Mouse (Mus musculus) kidney, embryonic 15.5 days (tissue): Measurements from ENCODE around the gene Kcnq2. TPM values are rescaled to one million over a fixed set of nuclear protein-coding genes. Genes with fewer than 3 reads are reported as not detected.

Experiments used
- ATAC-seq: fragments of 200-750 bp; cut with Nextera tagmentation; replicated peaks from 2 replicates; pipeline ENCODE4 v1.8.0; 2017; ENCODE audit warnings: moderate TSS enrichment; ENCODE audit not compliant: low FRiP score
- H3K27ac ChIP-seq: fragments of 300-500 bp; sonication (generic); 2 replicates; pipeline ENCODE4 v1.5.1; 2015; ENCODE audit warnings: mild to moderate bottlenecking, inconsistent platforms
- H3K27me3 ChIP-seq: fragments of 300-500 bp; sonication (generic); 2 replicates; pipeline ENCODE4 v1.6.1; 2015; ENCODE audit warnings: inconsistent platforms
- H3K36me3 ChIP-seq: fragments of 300-500 bp; sonication (generic); 2 replicates; pipeline ENCODE4 v1.6.1; 2015; ENCODE audit warnings: inconsistent platforms
- H3K4me1 ChIP-seq: fragments of 300-500 bp; sonication (generic); 2 replicates; pipeline ENCODE4 v1.6.1; 2015; ENCODE audit warnings: inconsistent platforms
- H3K4me2 ChIP-seq: fragments of 300-500 bp; sonication (generic); 2 replicates; pipeline ENCODE4 v1.6.1; 2015; ENCODE audit warnings: moderate library complexity, mild to moderate bottlenecking, inconsistent platforms
- H3K4me3 ChIP-seq: fragments of 300-500 bp; sonication (generic); replicated peaks from 2 replicates; pipeline ENCODE4 v1.5.1; 2015; ENCODE audit warnings: mild to moderate bottlenecking, inconsistent platforms
- H3K9ac ChIP-seq: fragments of 300-500 bp; sonication (generic); 2 replicates; pipeline ENCODE4 v1.6.1; 2015; ENCODE audit warnings: mild to moderate bottlenecking, inconsistent platforms
- H3K9me3 ChIP-seq: fragments of 300-500 bp; sonication (generic); replicated peaks from 2 replicates; pipeline ENCODE4 v1.6.1; 2016; ENCODE audit warnings: inconsistent platforms
- WGBS: fragments of 180-500 bp; shearing (Covaris S2); methylation state at CpG from one replicate; pipeline ENCODE4 v1.1.7; 2015; ENCODE audit warnings: mixed read lengths; 5-methylcytosine and 5-hydroxymethylcytosine counted together
- polyA plus RNA-seq: library from polyadenylated mRNA; unstranded; fragments of >200 nt; fragmentation: Nextera tagmentation; extraction: Ambion mirVana; gene quantifications from 2 replicates; pipeline ENCODE4 v1.2.1, GENCODE M21; 2015

Gene Kcnq2
- 0.33 and 0.68 TPM in 2 replicates for polyA plus RNA-seq

DNA sequence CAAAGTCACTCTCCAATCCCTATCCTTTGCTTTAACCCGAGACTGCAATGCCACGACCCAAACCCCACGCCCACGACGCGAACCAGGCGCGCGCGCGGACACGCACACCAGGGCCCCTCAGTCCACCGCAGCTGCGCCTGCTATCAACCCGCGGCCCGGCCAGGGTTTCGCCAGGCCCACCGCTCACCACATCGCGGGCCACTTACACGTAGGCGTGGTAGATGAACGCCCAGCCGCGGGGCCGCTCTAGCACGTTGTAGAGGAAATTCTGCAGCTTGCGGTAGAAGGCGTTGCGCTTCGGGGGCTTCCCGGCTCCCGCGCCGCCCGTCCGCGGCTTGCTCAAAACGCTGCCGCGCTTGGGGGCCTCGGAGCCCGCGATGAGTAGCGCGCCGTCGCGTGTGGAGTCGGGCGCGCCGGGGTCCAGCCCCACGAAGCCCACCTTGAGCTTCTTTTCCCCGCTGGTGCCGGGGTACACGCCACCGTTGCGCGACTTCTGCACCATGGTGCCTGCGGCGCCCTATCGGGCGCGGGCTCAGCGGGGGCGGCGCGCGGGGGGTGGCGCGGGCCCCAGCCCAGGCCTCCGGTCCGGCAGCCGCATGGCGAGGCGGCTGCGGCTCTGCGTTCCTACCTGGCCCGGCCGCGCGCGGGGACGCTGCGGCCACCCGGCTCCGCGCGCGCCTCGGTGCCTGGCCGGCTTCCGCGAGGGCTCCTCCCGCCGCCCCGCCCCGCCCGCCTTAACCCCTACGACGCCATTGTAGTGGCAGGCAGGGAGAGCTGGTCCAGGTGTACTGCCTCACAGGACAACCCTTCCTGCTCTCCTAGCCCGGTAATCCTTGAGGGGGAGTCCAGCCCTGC lies at the start of gene Kcnq2:
TSS of gene Kcnq2 (minus strand) at position 710 of the 855 bp plus-strand sequence.
- Histone ChIP-seq H3K4me1 (peaks cover 15% of the 10 kb centered on the region), H3K27me3 (peaks cover 81% of the 10 kb centered on the region), H3K27ac (no peak within 1 kb of the TSS), H3K36me3 (no peaks in the 10 kb centered on the region), H3K9me3 (no peaks in the 10 kb centered on the region), H3K4me3 (peak within 1 kb of the TSS; percentile 51), H3K4me2 (peak within 1 kb of the TSS; percentile 86), H3K9ac (no peak within 1 kb of the TSS)
- under 1% methylated on average over 97 of the region's 104 CpGs for WGBS
- no peak for ATAC-seq

DNA sequence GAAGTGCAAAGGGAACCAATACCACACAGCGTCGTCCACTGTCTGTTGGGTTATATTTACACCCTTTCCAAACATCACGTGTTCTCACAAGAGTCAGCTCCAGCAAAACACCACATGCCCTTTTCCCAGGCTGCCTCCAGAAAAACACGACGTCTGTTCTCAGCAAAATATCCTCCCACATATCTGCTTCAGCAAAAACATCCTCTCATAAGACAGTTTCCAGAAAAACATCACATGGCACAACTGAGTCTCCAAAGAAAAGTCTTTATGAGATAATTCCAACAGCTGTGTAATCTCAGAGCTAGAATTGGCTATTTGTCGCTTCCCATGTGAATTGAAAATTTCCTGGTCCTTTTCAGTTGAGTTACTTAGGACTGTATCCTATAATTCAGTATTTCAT lies 45.8 kb upstream of the Kcnq2 start:
- 61% methylated on average over 6 of the region's 6 CpGs for WGBS
- H3K4me2 ChIP-seq, result no peak overlapping the region
- no peak for ATAC-seq
- no peaks in the 10 kb centered on the region for H3K27me3 ChIP-seq
- no peaks in the 10 kb centered on the region for H3K36me3 ChIP-seq
- H3K27ac ChIP-seq, result no peak overlapping the region
- no peaks in the 10 kb centered on the region for H3K9me3 ChIP-seq
- H3K4me3 ChIP-seq, result no peak overlapping the region
- H3K9ac ChIP-seq, result no peak overlapping the region
- no peaks in the 10 kb centered on the region for H3K4me1 ChIP-seq

DNA sequence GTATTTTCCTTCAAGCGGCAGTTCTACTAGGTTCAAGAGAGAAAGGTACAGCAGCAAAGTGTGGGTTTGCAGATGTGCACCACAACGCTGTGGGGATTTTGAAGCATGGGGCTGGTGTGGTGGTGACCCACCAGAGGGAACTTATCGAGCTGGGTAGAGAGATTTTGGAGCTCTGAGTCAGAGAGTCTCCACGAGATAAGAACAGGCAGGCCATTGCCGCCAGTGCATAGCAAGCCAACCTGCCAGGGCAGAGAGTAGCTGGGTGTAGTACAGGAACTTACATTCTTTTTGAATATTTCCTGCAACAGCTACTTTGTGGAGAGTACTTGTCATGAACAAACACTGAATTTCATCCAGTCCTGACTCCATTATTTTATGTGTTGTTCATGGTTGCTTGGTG lies 43.4 kb upstream of the Kcnq2 start:
- 83% methylated on average over 5 of the region's 5 CpGs for WGBS
- Histone ChIP-seq H3K4me3 (no peak overlapping the region), H3K27ac (no peak overlapping the region)

DNA sequence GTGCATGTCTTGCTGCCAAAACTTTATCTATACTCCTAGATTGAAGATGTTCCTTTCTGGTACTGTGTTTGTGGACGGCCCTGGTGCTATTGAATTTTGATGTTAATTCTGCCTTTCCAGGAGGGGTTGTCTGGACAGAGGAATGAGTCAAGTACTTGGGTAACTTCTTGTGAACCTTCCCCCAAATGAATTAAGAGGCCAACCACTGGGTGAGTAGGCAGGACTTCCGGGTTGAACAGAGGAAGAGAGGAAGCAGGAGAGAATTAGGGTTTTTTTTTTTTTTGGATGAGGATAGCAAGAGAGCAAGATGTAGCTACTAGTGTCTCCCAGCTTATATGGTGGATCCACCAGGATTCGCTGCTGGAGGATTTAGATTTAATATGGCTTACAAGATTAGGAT lies 42.9 kb upstream of the Kcnq2 start:
- H3K27me3 ChIP-seq, result no peaks in the 10 kb centered on the region
- H3K4me3 ChIP-seq, result no peak overlapping the region
- no peaks in the 10 kb centered on the region for H3K9me3 ChIP-seq
- H3K4me2 ChIP-seq, result no peak overlapping the region
- H3K9ac ChIP-seq, result no peak overlapping the region
- ATAC-seq, result no peak
- H3K36me3 ChIP-seq, result no peaks in the 10 kb centered on the region
- H3K4me1 ChIP-seq, result no peaks in the 10 kb centered on the region
- H3K27ac ChIP-seq, result no peak overlapping the region
- WGBS, result 77% methylated on average over 3 of the region's 3 CpGs

More for the DNA sequence above, 43.4 kb upstream of the Kcnq2 start:
- Histone ChIP-seq H3K36me3 (no peaks in the 10 kb centered on the region), H3K9ac (no peak overlapping the region), H3K4me2 (no peak overlapping the region), H3K27me3 (no peaks in the 10 kb centered on the region), H3K4me1 (no peaks in the 10 kb centered on the region), H3K9me3 (no peaks in the 10 kb centered on the region)
- no peak for ATAC-seq

DNA sequence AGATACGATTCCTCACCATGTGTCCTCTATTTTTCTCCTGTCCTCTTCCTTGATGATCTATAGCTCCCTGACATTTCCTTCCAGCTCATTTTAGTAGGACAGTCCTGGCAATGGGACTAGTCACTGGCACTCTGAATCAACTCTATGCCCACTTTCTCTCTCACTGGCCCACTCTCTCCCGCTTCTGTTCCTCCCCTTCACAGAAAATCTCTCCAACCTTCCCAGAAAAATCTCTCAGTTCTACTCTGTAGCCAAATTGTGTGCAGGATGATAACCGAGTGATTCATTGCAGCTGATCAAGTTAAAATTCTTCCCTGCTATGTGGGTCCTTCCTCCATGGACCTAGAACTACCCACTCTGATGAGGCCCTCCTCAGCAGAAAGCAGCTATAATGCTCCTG lies 39.5 kb upstream of the Kcnq2 start:
- Histone ChIP-seq H3K27me3 (no peaks in the 10 kb centered on the region), H3K27ac (no peak overlapping the region), H3K4me3 (no peak overlapping the region), H3K4me1 (no peaks in the 10 kb centered on the region), H3K4me2 (no peak overlapping the region), H3K9me3 (0 out of 2 replicates have a peak, but pooled peaks cover 1% of the 10 kb centered on the region), H3K9ac (no peak overlapping the region), H3K36me3 (no peaks in the 10 kb centered on the region)
- ATAC-seq, result no peak
- 77% methylated on average over 3 of the region's 3 CpGs for WGBS

DNA sequence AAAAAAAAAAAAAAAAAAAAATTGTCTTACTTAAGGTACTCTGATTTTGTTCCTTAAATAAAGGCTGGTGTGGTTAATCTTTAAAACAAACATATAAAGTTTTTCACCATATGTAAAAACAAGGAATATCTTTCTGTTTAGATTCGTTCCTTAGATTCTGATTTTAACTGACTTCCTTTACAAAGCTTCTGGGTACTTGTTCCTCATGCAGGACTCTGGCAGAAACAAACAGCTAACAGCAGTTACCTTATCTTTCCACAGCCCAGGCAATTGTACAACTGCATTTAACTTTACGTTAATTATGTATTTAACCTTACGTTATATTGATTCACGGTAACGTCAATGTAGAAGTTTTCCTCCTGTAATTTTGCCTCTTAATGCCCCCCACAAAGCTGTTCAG lies 31.4 kb upstream of the Kcnq2 start:
- Histone ChIP-seq H3K4me2 (no peak overlapping the region), H3K4me3 (no peak overlapping the region), H3K27me3 (peaks cover 7% of the 10 kb centered on the region; the same call in 1 of the 2 replicates), H3K27ac (no peak overlapping the region), H3K9me3 (0 out of 2 replicates have a peak, but pooled peaks cover 4% of the 10 kb centered on the region), H3K9ac (no peak overlapping the region), H3K4me1 (no peaks in the 10 kb centered on the region), H3K36me3 (no peaks in the 10 kb centered on the region)
- whole genome bisulfite sequencing, result 80% methylated on average over 5 of the region's 5 CpGs
- no peak for ATAC-seq

DNA sequence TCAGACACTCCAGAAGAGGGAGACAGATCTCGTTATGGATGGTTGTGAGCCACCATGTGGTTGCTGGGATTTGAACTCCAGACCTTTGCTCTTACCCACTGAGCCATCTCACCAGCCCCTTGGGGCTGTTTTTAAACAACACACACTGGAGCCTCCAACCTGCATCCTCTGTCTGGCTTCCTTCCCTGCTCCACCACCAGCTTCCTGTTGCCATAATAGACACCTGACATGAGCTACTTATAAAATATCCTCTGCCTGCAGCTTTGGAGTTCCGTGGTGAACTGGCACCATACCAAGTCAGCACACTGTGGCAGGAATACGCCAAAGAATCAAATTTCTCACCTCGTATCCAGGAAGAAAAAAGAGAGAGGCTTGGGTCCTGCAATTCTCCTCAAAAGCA lies 25.7 kb upstream of the Kcnq2 start:
- ATAC-seq, result no peak
- Histone ChIP-seq H3K27me3 (peaks cover 34% of the 10 kb centered on the region), H3K4me1 (peaks cover 8% of the 10 kb centered on the region), H3K36me3 (no peaks in the 10 kb centered on the region), H3K9me3 (no peaks in the 10 kb centered on the region), H3K27ac (no peak overlapping the region), H3K4me3 (no peak overlapping the region), H3K9ac (no peak overlapping the region), H3K4me2 (no peak overlapping the region)
- WGBS, result 72% methylated on average over 4 of the region's 4 CpGs

DNA sequence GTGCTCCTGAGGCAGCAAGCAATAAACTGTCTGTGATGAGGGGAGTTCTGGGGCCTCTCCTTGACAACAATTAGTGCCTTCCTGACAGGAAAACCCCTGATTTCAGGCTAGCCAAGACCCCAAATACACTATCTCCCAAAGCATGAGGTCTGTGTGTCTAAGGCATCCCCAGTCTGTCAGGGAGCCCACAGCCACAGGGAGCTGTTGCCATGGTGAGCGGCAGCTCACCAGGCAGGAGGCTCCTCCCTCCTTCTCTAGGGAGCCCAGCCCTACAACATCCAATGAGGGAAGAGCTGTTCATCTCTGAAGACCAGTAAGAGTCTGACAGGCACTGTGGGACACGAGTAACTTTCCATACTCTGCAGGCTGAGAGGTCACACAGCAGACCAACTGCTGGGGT lies 24.7 kb upstream of the Kcnq2 start:
- Histone ChIP-seq H3K9me3 (no peaks in the 10 kb centered on the region), H3K4me1 (peaks cover 8% of the 10 kb centered on the region), H3K4me2 (no peak overlapping the region), H3K36me3 (no peaks in the 10 kb centered on the region), H3K27ac (no peak overlapping the region), H3K27me3 (peaks cover 45% of the 10 kb centered on the region), H3K9ac (no peak overlapping the region), H3K4me3 (no peak overlapping the region)
- ATAC-seq, result peak; percentile 70
- WGBS, result 2% methylated on average over 2 of the region's 2 CpGs

DNA sequence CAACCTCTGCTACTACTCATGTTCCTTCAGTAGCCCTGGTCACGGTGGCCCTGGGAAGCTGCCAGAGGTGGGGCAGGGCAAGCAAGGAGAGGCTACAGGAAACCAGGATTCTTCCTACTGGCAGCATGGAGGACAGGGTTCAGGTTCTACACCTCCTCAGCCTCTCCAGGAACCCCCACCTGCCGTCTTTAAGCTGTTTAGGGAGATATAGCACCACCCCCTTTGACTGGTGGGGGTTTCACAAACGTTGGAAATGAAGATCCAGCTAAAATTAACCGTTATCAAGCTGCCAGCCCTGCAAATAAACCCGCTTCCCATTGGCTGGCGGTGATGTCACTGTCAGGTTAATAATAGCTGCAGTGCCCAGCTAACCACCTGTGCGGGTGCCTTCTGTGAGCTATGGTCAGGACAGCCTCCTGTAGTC lies 24.0 kb upstream of the Kcnq2 start:
- Histone ChIP-seq H3K36me3 (no peaks in the 10 kb centered on the region), H3K9me3 (no peaks in the 10 kb centered on the region), H3K9ac (no peak overlapping the region), H3K4me2 (no peak overlapping the region), H3K4me1 (peaks cover 8% of the 10 kb centered on the region), H3K27ac (no peak overlapping the region), H3K4me3 (no peak overlapping the region), H3K27me3 (peaks cover 51% of the 10 kb centered on the region)
- WGBS, result 56% methylated on average over 7 of the region's 7 CpGs
- no peak for ATAC-seq

DNA sequence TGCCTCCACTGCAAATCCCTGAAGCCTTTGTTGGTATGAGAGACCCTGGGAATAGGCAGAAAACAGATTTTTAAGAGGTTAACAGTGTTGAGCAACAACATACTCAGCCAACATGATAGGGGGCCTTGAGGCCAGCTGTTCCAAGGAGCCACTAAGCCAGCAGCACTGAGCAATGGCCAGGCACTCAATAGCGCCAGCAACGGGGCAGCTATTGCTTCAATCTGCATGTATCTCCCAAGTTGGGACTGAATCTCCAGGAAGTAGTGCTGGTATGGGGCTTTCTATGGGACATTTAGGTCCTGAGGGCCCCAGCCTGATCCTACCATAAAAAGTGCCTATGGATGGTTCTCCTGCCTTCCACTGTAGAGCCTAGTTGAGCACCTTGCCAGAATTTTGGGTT lies 23.4 kb upstream of the Kcnq2 start:
- Histone ChIP-seq H3K4me1 (peaks cover 8% of the 10 kb centered on the region), H3K9me3 (no peaks in the 10 kb centered on the region), H3K27ac (no peak overlapping the region), H3K27me3 (peaks cover 55% of the 10 kb centered on the region), H3K4me2 (no peak overlapping the region), H3K36me3 (no peaks in the 10 kb centered on the region), H3K4me3 (no peak overlapping the region), H3K9ac (no peak overlapping the region)
- no peak for ATAC-seq
- WGBS, result 83% methylated on average over 2 of the region's 2 CpGs

DNA sequence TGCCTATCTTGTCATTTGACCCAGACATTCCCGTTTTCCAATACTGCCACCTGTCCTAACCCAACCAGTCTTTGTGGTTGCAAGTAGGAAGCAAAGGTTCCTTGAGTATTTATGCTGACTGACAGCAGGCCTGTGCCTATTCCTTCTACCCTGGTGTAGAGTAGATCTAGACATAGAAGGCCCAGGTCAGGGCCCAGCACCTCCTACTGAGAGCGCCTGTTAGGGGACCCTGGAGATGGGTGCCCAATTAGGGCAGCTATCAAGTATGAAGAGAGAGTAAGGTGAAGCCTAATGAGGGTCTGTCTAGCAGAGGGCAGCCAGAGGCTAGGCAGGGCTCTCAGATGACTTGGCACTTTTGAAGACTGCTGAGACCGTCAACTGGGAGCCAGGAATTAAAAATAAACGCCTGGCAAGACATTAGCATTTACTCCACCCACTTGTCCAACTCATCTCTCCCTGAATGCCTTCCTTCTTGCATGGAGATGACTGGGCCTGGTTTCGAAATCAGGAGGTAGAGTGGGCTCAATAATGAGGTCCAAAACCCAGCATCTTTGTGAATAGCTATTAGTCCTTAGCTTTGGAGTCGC lies 22.7 kb upstream of the Kcnq2 start:
- no peaks in the 10 kb centered on the region for H3K9me3 ChIP-seq
- no peak overlapping the region for H3K9ac ChIP-seq
- peaks cover 8% of the 10 kb centered on the region for H3K4me1 ChIP-seq
- peaks cover 61% of the 10 kb centered on the region for H3K27me3 ChIP-seq
- ATAC-seq, result no peak
- H3K36me3 ChIP-seq, result no peaks in the 10 kb centered on the region
- H3K4me2 ChIP-seq, result no peak overlapping the region
- no peak overlapping the region for H3K27ac ChIP-seq
- WGBS, result 77% methylated on average over 6 of the region's 6 CpGs
- no peak overlapping the region for H3K4me3 ChIP-seq

DNA sequence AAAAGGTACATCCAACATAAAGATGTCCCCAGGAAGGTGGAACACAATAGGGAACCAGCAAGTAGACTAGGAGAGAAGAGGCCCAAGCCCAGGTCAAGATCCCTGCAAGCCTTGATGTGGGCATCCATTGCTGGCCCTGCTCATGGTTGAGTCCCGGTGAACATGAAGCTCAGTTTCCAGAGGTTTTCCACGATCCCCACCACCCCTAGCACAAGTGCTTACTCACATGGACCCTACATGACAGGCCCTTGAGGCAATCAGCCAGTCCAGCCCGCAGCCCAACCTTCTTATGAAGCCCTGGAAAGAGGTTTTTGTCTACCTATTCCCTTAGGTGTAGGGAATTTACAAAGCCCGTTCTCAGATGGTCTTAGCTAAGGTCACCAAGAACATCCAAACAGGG lies 22.1 kb upstream of the Kcnq2 start:
- 84% methylated on average over 4 of the region's 4 CpGs for WGBS
- ATAC-seq, result no peak
- no peaks in the 10 kb centered on the region for H3K9me3 ChIP-seq
- H3K27me3 ChIP-seq, result peaks cover 65% of the 10 kb centered on the region
- H3K4me3 ChIP-seq, result no peak overlapping the region; the same call in 1 of the 2 replicates
- no peak overlapping the region for H3K4me2 ChIP-seq
- no peak overlapping the region for H3K9ac ChIP-seq
- H3K36me3 ChIP-seq, result no peaks in the 10 kb centered on the region
- peaks cover 8% of the 10 kb centered on the region for H3K4me1 ChIP-seq
- H3K27ac ChIP-seq, result no peak overlapping the region
